Mouse (Mus musculus) embryonic facial prominence, embryonic 11.5 days (tissue): ENCODE data around the gene Adamts12. TPM values are rescaled to one million over a fixed set of nuclear protein-coding genes. Genes with fewer than 3 reads are reported as not detected.

ENCODE experiments used
- ATAC-seq: fragments of 200-750 bp; cut with Nextera tagmentation; replicated peaks from 2 replicates; pipeline ENCODE4 v1.8.0; 2017; ENCODE audit warnings: low read depth; ENCODE audit not compliant: insufficient number of reproducible peaks, low FRiP score, low TSS enrichment
- DNase-seq: peaks from one replicate; pipeline ENCODE4 v3.0.0-alpha.2; 2015; ENCODE audit warnings: low spot score
- H3K27ac ChIP-seq: fragments of 300-500 bp; sonication (generic); replicated peaks from 2 replicates; pipeline ENCODE4 v1.5.1; 2014; ENCODE audit warnings: mild to moderate bottlenecking, low read depth, low read length, control low read depth
- H3K27me3 ChIP-seq: fragments of 300-500 bp; sonication (generic); 2 replicates; pipeline ENCODE4 v1.6.1; 2014; ENCODE audit warnings: mild to moderate bottlenecking, low read length, moderate library complexity, mixed read lengths; ENCODE audit not compliant: control insufficient read depth, insufficient read depth
- H3K36me3 ChIP-seq: fragments of 300-500 bp; sonication (generic); replicated peaks from 2 replicates; pipeline ENCODE4 v1.6.1; 2014; ENCODE audit warnings: low read depth, mild to moderate bottlenecking, low read length, moderate library complexity, mixed read lengths; ENCODE audit not compliant: control insufficient read depth, insufficient read depth
- H3K4me1 ChIP-seq: fragments of 300-500 bp; sonication (generic); 2 replicates; pipeline ENCODE4 v1.6.1; 2014; ENCODE audit warnings: low read length, mixed read lengths; ENCODE audit not compliant: control insufficient read depth, insufficient read depth
- H3K4me2 ChIP-seq: fragments of 300-500 bp; sonication (generic); 2 replicates; pipeline ENCODE4 v1.6.1; 2014; ENCODE audit warnings: low read depth, mild to moderate bottlenecking, control low read depth, low read length, moderate library complexity
- H3K4me3 ChIP-seq: fragments of 300-500 bp; sonication (generic); 2 replicates; pipeline ENCODE4 v1.5.1; 2014; ENCODE audit warnings: low read depth, low read length, control low read depth
- H3K9ac ChIP-seq: fragments of 300-500 bp; sonication (generic); replicated peaks from 2 replicates; pipeline ENCODE4 v1.6.1; 2014; ENCODE audit warnings: mild to moderate bottlenecking, control low read depth, low read length
- H3K9me3 ChIP-seq: fragments of 300-500 bp; sonication (generic); replicated peaks from 2 replicates; pipeline ENCODE4 v1.6.1; 2016; ENCODE audit warnings: mild to moderate bottlenecking, low read length, inconsistent platforms, mixed read lengths; ENCODE audit not compliant: control insufficient read depth
- WGBS: fragments of 180-500 bp; shearing (Covaris S2); extraction: QIAGEN DNeasy Blood & Tissue Kit; methylation state at CpG from one replicate; pipeline ENCODE4 v1.1.7; 2014; 5-methylcytosine and 5-hydroxymethylcytosine counted together
- polyA plus RNA-seq: library from polyadenylated mRNA; unstranded; fragments of >200 nt; fragmentation: Nextera tagmentation; extraction: Ambion mirVana; gene quantifications from 2 replicates; pipeline ENCODE4 v1.2.1, GENCODE M21; 2014

The Adamts12 gene
- polyA plus RNA-seq, 1 experiment from 2014 or later: 1.7 TPM

- ATAC-seq: no peak
- 80% methylated on average over 3 of the region's 3 CpGs for WGBS
Measured at GRCm38 (mm10) chr15:11287780-11288179, 223.2 kb downstream of the Adamts12 start.

GRCm38 (mm10) chr15:11292246-11292645, 227.7 kb downstream of the Adamts12 start:
- ATAC-seq (no peak), DNase-seq (no peak)
- Histone ChIP-seq H3K27ac (no peak overlapping the region), H3K36me3 (no peaks in the 10 kb centered on the region), H3K4me3 (no peak overlapping the region), H3K9me3 (no peaks in the 10 kb centered on the region), H3K4me1 (no peaks in the 10 kb centered on the region; the same call in 1 of the 2 replicates), H3K27me3 (no peaks in the 10 kb centered on the region), H3K9ac (no peak overlapping the region), H3K4me2 (no peak overlapping the region)
- WGBS: 81% methylated on average over 5 of the region's 5 CpGs

More at GRCm38 (mm10) chr15:11287780-11288179, 223.2 kb downstream of the Adamts12 start:
- H3K4me2 ChIP-seq: no peak overlapping the region
- H3K9me3 ChIP-seq: no peaks in the 10 kb centered on the region
- no peak for DNase-seq
- no peak overlapping the region for H3K4me3 ChIP-seq
- no peaks in the 10 kb centered on the region for H3K36me3 ChIP-seq
- H3K27me3 ChIP-seq: no peaks in the 10 kb centered on the region
- H3K9ac ChIP-seq: no peak overlapping the region
- H3K27ac ChIP-seq: no peak overlapping the region
- H3K4me1 ChIP-seq: no peaks in the 10 kb centered on the region

GRCm38 (mm10) chr15:11295016-11295415, 230.4 kb downstream of the Adamts12 start:
- H3K36me3 ChIP-seq: no peaks in the 10 kb centered on the region
- H3K9ac ChIP-seq: no peak overlapping the region
- H3K27me3 ChIP-seq: no peaks in the 10 kb centered on the region
- 58% methylated on average over 6 of the region's 6 CpGs for WGBS
- H3K4me1 ChIP-seq: no peaks in the 10 kb centered on the region; the same call in 1 of the 2 replicates
- H3K27ac ChIP-seq: no peak overlapping the region
- no peak overlapping the region for H3K4me3 ChIP-seq
- ATAC-seq: 0 out of 2 replicates have a peak, but pooled peaks have one; percentile 29
- peak; percentile 39 for DNase-seq
- no peaks in the 10 kb centered on the region for H3K9me3 ChIP-seq
- no peak overlapping the region for H3K4me2 ChIP-seq

GRCm38 (mm10) chr15:11297960-11298359, 233.4 kb downstream of the Adamts12 start:
- no peak overlapping the region for H3K4me3 ChIP-seq
- H3K27ac ChIP-seq: no peak overlapping the region
- no peak overlapping the region for H3K9ac ChIP-seq
- no peaks in the 10 kb centered on the region for H3K27me3 ChIP-seq
- no peak for ATAC-seq
- no peaks in the 10 kb centered on the region for H3K36me3 ChIP-seq
- 71% methylated on average over 4 of the region's 4 CpGs for WGBS
- no peaks in the 10 kb centered on the region; the same call in 1 of the 2 replicates for H3K4me1 ChIP-seq
- H3K9me3 ChIP-seq: no peaks in the 10 kb centered on the region
- DNase-seq: no peak
- H3K4me2 ChIP-seq: no peak overlapping the region

- DNase-seq: no peak
- H3K9ac ChIP-seq: no peak overlapping the region
- no peak overlapping the region for H3K4me2 ChIP-seq
- WGBS: 37% methylated on average over 3 of the region's 3 CpGs
- ATAC-seq: no peak
- no peaks in the 10 kb centered on the region for H3K4me1 ChIP-seq
- H3K27me3 ChIP-seq: no peaks in the 10 kb centered on the region
- no peak overlapping the region for H3K27ac ChIP-seq
- no peaks in the 10 kb centered on the region for H3K9me3 ChIP-seq
- no peaks in the 10 kb centered on the region for H3K36me3 ChIP-seq
- no peak overlapping the region for H3K4me3 ChIP-seq
Measured at GRCm38 (mm10) chr15:11317077-11317476, 252.5 kb downstream of the Adamts12 start.

GRCm38 (mm10) chr15:11320481-11320880, 255.9 kb downstream of the Adamts12 start:
- Histone ChIP-seq H3K9me3 (no peaks in the 10 kb centered on the region), H3K4me3 (no peak overlapping the region), H3K4me1 (no peaks in the 10 kb centered on the region), H3K27me3 (no peaks in the 10 kb centered on the region), H3K27ac (no peak overlapping the region), H3K9ac (no peak overlapping the region), H3K4me2 (no peak overlapping the region), H3K36me3 (no peaks in the 10 kb centered on the region)
- WGBS: 30% methylated on average over 8 of the region's 8 CpGs
- peak; percentile 80 for DNase-seq
- ATAC-seq: 0 out of 2 replicates have a peak, but pooled peaks have one; percentile 52

GRCm38 (mm10) chr15:11339467-11340180, 275.0 kb downstream of the Adamts12 start:
- H3K36me3 ChIP-seq: no peaks in the 10 kb centered on the region
- no peaks in the 10 kb centered on the region for H3K27me3 ChIP-seq
- H3K4me2 ChIP-seq: no peak overlapping the region
- H3K4me3 ChIP-seq: no peak overlapping the region
- no peak overlapping the region for H3K27ac ChIP-seq
- H3K9ac ChIP-seq: no peak overlapping the region
- no peaks in the 10 kb centered on the region for H3K9me3 ChIP-seq
- WGBS: 77% methylated on average over 7 of the region's 7 CpGs
- no peak for ATAC-seq
- no peaks in the 10 kb centered on the region for H3K4me1 ChIP-seq
- DNase-seq: no peak

GRCm38 (mm10) chr15:11355865-11356264, 291.3 kb downstream of the Adamts12 start:
- H3K4me2 ChIP-seq: no peak overlapping the region
- 54% methylated on average over 3 of the region's 3 CpGs for WGBS
- no peaks in the 10 kb centered on the region for H3K36me3 ChIP-seq
- no peak overlapping the region for H3K27ac ChIP-seq
- no peaks in the 10 kb centered on the region for H3K27me3 ChIP-seq
- no peak for ATAC-seq
- H3K9me3 ChIP-seq: no peaks in the 10 kb centered on the region
- DNase-seq: peak; percentile 29
- no peak overlapping the region for H3K4me3 ChIP-seq
- no peaks in the 10 kb centered on the region for H3K4me1 ChIP-seq
- H3K9ac ChIP-seq: no peak overlapping the region
